Mouse (Mus musculus) gonadal fat pad, adult 2 months (tissue): Measurements from ENCODE around the gene 6030452D12Rik. TPM values are rescaled to one million over a fixed set of nuclear protein-coding genes. Genes with fewer than 3 reads are reported as not detected.

ENCODE experiments used
- DNase-seq: peaks from one replicate; pipeline ENCODE4 v3.0.0-alpha.2; 2012; ENCODE audit warnings: low read depth
- polyA plus RNA-seq: library from polyadenylated mRNA; depleted of rRNA; stranded (reverse); fragments of >200 nt; gene quantifications from 2 replicates; pipeline ENCODE4 v1.2.3, GENCODE M21; 2012

The 6030452D12Rik gene
- polyA plus RNA-seq, 1 experiment, result not detected

- DNase-seq, result no peak
Observed at GRCm38 (mm10) chr8:106516581-106516980, 16.3 kb downstream of the 6030452D12Rik start.

GRCm38 (mm10) chr8:106518763-106519162 lies 18.4 kb downstream of the 6030452D12Rik start:
- no peak for DNase-seq

- DNase-seq, result no peak
Observed at GRCm38 (mm10) chr8:106520578-106520977, 20.3 kb downstream of the 6030452D12Rik start.

DNA sequence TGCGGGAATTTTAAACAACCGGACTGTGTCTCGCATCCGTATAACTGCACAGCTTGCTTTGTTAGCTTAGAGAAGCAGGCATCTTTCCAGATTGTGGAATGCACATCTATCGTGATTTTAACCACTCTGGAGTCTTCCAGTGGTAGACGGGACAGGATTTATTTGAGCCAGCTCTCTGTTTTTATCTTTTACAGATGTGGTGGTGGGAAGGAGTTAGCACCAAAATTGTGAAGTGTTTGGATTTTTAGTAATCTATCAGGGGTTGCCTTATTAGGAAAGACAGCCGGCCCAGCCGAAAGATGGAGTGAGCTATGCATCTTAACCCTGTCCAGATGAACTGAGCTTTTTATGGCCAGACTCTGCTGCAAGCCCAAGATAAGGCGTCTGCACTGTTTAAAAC lies 21.5 kb downstream of the 6030452D12Rik start:
- DNase-seq, result no peak

- no peak for DNase-seq
Observed at GRCm38 (mm10) chr8:106526725-106527124, 26.4 kb downstream of the 6030452D12Rik start.

DNA sequence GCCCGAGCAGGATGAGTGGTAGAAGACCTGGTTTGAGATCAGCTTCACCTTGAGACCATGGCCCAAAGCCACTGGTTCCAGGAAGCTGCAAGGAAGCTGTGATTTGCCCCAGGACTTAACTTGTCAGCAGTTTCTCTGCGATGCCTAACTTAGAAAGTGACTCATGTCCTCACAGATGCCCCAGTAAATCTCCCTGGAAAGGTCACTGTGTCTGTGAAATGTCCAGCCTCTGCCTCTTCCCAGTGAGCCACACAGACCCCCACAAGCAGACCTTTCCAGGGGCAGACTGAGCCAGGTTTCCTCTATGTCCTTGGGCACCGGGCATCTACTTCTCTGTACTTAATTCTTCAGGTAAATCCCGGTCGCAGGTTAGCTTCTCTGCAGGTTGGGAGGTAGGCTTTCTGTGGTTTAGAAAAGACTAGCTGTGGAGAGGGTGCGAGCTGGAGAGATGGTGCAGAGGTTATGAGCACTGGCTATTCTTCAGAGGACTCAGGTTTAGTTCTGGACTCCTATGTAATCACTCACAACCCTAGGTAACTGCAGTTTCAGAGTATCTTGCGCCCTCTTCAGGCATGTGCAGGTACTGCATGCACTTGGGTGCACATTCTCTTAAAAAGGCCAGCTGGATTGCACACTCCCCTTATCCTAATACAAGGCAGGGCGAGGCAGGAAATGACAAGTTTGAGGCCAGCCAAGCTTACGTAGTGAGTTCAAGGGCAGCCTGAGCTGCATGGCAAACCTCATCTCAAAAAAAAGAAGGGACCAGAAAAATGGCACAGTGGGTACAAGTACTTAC lies 27.1 kb downstream of the 6030452D12Rik start:
- no peak for DNase-seq

DNA sequence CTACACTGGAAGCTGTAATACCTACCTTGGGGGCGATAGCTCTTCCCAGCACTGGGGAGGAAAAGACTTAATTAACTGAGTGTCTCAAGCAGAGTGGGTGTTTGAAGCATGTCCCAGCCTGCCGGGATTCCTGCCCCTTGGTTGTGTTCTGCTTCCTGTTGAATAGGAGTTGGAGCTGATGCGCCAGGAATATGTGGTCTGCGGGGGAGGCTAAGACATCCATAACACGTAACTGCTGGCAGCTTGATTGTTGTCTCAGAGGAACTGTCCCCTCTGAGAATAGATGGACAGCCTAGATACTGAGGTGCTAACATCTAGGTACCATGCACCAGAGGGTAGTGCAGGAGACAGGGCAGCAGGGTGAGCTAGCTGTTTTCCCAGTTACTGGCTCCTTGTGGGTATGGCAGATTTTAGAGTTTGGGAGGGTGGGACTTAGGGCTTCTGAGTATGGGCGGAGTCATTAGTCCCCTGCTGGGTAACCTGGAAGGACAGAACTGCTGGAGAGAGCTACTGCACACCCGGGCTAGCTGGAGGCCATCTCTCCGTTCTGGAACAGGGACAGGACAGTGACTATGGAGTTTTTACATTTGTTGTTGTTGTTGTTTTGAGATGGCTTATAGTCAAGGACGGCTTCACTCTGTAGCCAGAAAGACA lies 28.4 kb downstream of the 6030452D12Rik start:
- DNase-seq, result peak; percentile 95

DNA sequence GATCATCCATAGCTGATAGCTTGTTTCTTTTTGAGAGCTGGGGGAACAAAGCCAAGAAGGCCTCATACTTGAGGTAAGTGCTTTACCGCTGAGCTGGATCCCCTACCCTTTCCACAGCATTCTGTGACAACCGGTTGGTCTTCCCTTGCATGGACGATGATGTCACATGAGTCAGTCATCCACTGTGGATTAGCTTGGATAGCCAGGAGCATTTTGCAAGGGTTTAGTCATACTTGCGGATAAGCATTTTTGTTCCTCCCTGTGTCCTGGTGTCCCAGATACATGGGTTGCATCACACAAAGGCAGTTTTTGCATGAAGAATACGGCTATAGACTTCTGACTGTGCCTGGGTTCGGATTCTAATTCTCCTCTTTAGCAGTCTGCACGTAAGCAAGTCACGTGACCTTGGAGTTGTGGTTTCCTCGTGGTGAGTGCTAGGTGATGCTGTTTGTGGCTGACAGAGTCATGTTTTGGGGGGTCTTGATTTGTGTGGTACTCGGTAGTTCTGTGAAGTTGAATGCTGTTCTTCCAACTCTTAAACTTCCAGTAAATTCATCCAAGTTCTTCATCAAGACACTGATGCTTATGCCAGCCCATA lies 29.7 kb downstream of the 6030452D12Rik start:
- peak; percentile 97 for DNase-seq

GRCm38 (mm10) chr8:106530566-106530965 lies 30.2 kb downstream of the 6030452D12Rik start:
- no peak for DNase-seq

DNA sequence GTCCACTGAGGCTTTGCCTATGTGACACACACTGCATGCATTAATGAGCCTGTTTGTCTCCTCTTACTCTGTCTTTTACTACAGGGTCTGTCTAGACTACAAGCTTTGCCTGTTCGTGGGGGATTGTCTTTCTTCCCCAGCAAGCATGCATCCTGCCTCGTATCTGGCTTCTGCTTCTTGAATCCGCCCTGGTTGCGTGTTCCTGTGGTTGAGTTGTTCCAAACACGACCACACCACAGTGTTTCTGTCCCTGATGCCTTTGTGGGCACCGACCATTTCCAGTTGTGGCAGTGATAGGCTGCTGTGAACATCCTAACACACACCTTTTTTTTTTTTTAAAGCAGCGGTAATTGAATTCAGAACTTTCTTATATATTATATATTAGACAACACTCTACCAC lies 33.4 kb downstream of the 6030452D12Rik start:
- no peak for DNase-seq

GRCm38 (mm10) chr8:106534449-106534848 lies 34.1 kb downstream of the 6030452D12Rik start:
- no peak for DNase-seq

DNA sequence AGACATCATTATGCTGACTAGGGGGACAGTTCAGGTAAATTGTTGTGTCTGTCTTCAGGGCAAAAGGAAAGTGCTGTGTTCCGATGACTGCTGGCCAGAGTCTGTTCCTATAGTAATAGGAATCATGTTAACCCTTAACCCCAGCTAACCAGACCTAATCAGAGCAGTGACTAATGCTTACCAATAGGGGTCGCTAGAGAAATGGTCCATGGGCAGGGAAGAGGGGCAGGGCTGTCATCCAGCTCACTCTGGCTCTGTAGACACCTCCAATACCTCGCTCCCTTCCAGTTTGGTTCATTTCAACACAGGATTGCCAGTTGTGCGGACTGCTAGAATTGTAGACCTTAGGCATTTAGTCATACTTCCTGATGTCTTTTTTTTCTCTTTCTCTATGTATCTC lies 35.1 kb downstream of the 6030452D12Rik start:
- no peak for DNase-seq

DNA sequence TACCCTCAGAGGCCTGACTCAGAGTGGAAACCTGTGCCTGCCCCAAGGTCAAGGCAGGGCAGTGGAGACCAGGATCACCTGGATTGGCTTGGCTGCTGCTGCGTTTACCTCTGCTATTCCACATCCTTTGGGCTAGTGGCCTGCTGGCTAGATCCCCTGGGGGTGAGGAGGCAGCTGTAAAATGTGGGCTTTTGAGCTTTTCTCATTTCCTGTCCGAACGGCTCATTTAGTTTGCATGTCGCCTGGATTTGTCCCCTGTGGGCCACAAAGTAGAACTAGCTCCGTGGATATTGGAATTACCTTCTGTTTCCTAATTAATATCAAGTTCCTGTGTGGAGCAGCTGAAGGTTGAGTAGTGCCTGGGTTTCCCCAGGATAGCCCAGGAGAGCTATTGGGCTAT lies 38.9 kb downstream of the 6030452D12Rik start:
- DNase-seq, result no peak

DNA sequence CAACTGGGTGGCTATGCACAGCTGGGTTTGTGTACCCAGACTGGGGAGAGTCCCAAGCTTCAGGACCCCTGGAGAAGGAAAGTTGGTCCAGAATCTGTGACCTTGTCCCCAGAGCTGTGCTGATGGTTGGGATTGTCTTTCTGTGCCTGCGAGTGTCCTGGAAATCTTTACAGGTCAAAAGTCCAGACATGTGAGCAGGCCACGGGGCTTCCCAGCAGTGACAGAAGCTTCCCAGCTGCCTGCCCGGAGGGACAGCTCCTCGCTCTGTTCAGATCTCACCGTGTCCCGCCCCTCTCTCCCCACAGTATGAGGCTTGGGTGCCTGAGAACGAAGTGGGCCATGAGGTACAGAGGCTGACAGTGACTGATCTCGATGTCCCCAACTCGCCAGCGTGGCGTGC lies 40.7 kb downstream of the 6030452D12Rik start:
- DNase-seq, result no peak

GRCm38 (mm10) chr8:106543043-106543442 lies 42.7 kb downstream of the 6030452D12Rik start:
- DNase-seq, result no peak

DNA sequence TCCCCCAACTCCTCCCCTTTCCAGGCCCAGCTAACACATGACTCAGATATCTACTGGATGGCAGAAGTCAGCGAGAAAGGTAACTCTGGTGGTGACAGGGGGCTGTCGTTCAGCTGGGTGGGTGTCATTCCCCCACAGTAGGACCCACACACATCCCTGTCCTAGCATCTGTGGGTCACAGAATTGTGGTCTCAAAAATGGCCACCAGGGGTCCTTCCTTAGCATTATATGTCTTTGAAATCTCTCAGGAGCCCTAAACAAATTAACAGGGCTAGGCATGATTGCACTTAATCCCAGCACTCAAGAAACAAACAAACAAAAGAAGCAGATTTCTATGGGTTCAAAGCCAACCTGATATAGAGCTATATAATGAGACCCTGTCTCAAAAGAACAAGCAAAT lies 44.8 kb downstream of the 6030452D12Rik start:
- no peak for DNase-seq

DNA sequence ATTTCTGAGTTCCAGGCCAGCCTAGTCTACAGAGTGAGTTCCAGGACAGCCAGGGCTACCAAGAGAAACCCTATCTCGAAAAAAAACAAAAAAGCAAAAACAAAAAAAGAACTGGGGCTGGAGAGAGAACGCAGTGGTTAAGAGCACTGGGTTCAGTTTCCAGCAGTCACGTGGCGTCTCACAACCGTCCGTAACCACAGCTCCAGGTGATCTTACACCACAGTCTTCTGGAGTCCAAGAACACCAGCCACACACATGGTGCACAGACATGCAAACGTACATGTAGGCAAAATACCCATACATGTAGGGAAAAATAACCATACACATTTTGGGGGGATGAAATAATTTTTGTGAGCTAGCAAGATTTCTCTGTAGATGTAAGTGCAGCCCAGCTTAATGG lies 46.4 kb downstream of the 6030452D12Rik start:
- DNase-seq, result no peak

GRCm38 (mm10) chr8:106548366-106548936 lies 48.1 kb downstream of the 6030452D12Rik start:
- DNase-seq, result no peak

GRCm38 (mm10) chr8:106550906-106551305 lies 50.6 kb downstream of the 6030452D12Rik start:
- no peak for DNase-seq

- DNase-seq, result no peak
Observed at GRCm38 (mm10) chr8:106554011-106554410, 53.7 kb downstream of the 6030452D12Rik start.

GRCm38 (mm10) chr8:106556068-106556645 lies 55.8 kb downstream of the 6030452D12Rik start:
- no peak for DNase-seq
